Mouse (Mus musculus): ENCODE measurements around the gene Klkb1. TPM values are rescaled to one million over a fixed set of nuclear protein-coding genes. Genes with fewer than 3 reads are reported as not detected.

Gene Klkb1
- polyA plus RNA-seq, 1 experiment from 2014 or later, result not detected

DNA sequence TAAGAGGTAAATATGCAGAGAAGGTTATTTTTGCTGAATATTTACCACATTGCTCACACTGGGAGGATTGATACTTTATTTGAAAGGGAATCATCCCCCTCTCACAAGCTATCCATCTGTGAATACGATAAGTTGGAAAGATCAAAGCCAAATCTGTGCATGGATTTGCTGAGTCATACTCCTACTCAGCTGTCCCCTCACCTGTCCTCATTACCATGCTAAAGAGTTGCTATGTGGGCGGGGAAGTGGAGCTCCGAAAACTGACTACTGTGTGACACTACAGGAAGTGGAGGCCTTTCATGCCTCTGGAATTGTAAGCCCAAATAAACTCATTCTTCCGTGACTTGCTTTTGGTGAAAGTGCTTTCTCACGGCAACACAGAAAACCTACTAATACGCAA lies 59.4 kb downstream of the Klkb1 start:
- no peak for ATAC-seq (replicated peaks)
- no peak overlapping the region for H3K9ac ChIP-seq (replicated peaks)
- no peak overlapping the region for H3K27ac ChIP-seq (replicated peaks)
- H3K36me3 ChIP-seq, result no peaks in the 10 kb centered on the region
- no peak overlapping the region for H3K4me3 ChIP-seq
- 82% methylated on average over 6 of the region's 6 CpGs for WGBS
- H3K4me2 ChIP-seq (replicated peaks), result no peak overlapping the region
- no peaks in the 10 kb centered on the region for H3K9me3 ChIP-seq
- H3K4me1 ChIP-seq, result no peaks in the 10 kb centered on the region
- no peaks in the 10 kb centered on the region for H3K27me3 ChIP-seq

DNA sequence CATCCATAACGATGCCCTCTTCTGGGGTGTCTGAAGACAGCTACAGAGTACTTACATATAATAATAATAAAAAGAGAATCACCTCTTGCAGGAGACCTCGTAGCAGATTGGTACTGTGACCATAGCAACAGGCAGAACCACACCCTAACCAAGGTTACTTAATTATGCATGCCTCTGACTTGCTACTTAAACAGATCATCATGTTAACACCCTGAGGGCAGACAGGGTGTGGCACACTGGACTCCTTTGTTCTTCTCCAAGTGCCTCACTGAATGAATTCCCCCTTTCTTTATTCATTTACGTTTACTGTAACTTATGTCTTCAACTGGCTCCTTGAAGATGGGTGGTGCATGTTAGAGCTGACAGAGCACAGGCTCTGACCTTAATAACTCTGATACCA lies 61.4 kb downstream of the Klkb1 start:
- Histone ChIP-seq H3K4me2 (replicated peaks) (no peak overlapping the region), H3K27ac (replicated peaks) (no peak overlapping the region), H3K9ac (replicated peaks) (no peak overlapping the region), H3K27me3 (no peaks in the 10 kb centered on the region), H3K4me1 (no peaks in the 10 kb centered on the region), H3K4me3 (no peak overlapping the region), H3K9me3 (no peaks in the 10 kb centered on the region), H3K36me3 (no peaks in the 10 kb centered on the region)
- no peak for ATAC-seq (replicated peaks)
- WGBS, result 64% methylated on average over 3 of the region's 3 CpGs

Other genes with a start within 250 kb of the Klkb1 start
- 0.15 TPM in 1 of 2 replicates, not detected in the other for gene Mtnr1a, start 225.7 kb downstream of the Klkb1 start, polyA plus RNA-seq (2015; fragmentation: Nextera tagmentation; extraction: Ambion mirVana)
- not detected in 2 replicates for gene F11, start 32.8 kb downstream of the Klkb1 start, polyA plus RNA-seq (2015; fragmentation: Nextera tagmentation; extraction: Ambion mirVana)
- 0.11 TPM in 1 of 2 replicates, not detected in the other for gene Gm45753, start 13.6 kb upstream of the Klkb1 start, polyA plus RNA-seq (2015; fragmentation: Nextera tagmentation; extraction: Ambion mirVana)
- 0.56 and 0.68 TPM in 2 replicates for gene Cyp4v3, start 38.4 kb upstream of the Klkb1 start, polyA plus RNA-seq (2015; fragmentation: Nextera tagmentation; extraction: Ambion mirVana)
- 4.5 and 5.1 TPM in 2 replicates for gene Fam149a, start 87.4 kb upstream of the Klkb1 start, polyA plus RNA-seq (2015; fragmentation: Nextera tagmentation; extraction: Ambion mirVana)
- gene Tlr3, start 116.2 kb upstream of the Klkb1 start, polyA plus RNA-seq (2015; fragmentation: Nextera tagmentation; extraction: Ambion mirVana), result 0.93 and 0.94 TPM in 2 replicates
- 100 and 106 TPM in 2 replicates for gene Sorbs2, start 212.9 kb upstream of the Klkb1 start, polyA plus RNA-seq (2015; fragmentation: Nextera tagmentation; extraction: Ambion mirVana)

Data from forebrain, embryonic 15.5 days (tissue).